Mouse (Mus musculus): ENCODE data around the gene Uchl3.
A peak's percentile ranks its signal among the peaks of the same experiment; 100 is the strongest.

GRCm38 (mm10) chr14:101640153-101640843, 13.5 kb upstream of the Uchl3 start, which contains the start of gene Commd6:
- TF ChIP-seq CTCF (IDR thresholded peaks at IDR 0.05; ENCODE audit: control insufficient read depth, insufficient read depth, insufficient replicate concordance, low read depth, low read length) (no peak), POLR2A (IDR thresholded peaks at IDR 0.05; ENCODE audit: control insufficient read depth, low read depth, low read length) (peak; percentile 88)

All from testis, adult 2 months (tissue).